Mouse (Mus musculus): ENCODE results near the gene Etl4. TPM values are rescaled to one million over a fixed set of nuclear protein-coding genes. Genes with fewer than 3 reads are reported as not detected.

Etl4 gene
- polyA plus RNA-seq, 1 experiment from 2014 or later: 1.5 TPM

DNA sequence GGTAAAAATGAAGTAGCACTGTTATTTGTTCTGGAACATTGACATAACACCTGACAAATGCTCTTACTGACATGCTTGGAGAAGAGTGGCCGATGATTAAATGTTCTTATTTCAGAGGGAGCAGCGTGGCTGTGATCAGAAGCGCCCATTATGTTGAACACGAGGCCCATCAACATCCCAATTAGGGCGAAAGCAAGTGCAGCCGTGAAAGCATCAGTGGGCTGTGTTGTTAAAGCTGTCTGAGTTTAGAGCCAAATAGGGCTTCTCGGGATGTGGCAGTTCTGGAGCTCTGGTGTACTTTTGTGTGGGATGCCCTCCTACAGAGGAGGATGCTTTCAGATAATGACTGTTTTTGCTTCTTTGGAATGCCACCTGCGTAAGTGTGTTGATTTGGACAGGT lies 699.6 kb downstream of the Etl4 start:
- TF ChIP-seq EP300 (IDR thresholded peaks at IDR 0.05; ENCODE audit: low read depth) (no peak), CTCF (IDR thresholded peaks at IDR 0.05; ENCODE audit: low read depth) (no peak)
- Histone ChIP-seq H3K27ac (ENCODE audit: low read depth) (no peak overlapping the region), H3K36me3 (replicated peaks; ENCODE audit: insufficient read depth, low read length) (no peaks in the 10 kb centered on the region), H3K9ac (replicated peaks) (no peak overlapping the region), H3K27me3 (ENCODE audit: insufficient read depth, low read length) (no peaks in the 10 kb centered on the region), H3K9me3 (ENCODE audit: low read length) (no peaks in the 10 kb centered on the region), H3K4me3 (ENCODE audit: low read depth, low read length) (no peak overlapping the region), H3K4me2 (ENCODE audit: low read depth, low read length) (no peak overlapping the region), H3K4me1 (ENCODE audit: insufficient read depth) (no peaks in the 10 kb centered on the region)
- no peak for DNase-seq
- no peak for ATAC-seq
- 82% methylated on average over 8 of the region's 8 CpGs for WGBS (ENCODE audit: insufficient replicate concordance)

DNA sequence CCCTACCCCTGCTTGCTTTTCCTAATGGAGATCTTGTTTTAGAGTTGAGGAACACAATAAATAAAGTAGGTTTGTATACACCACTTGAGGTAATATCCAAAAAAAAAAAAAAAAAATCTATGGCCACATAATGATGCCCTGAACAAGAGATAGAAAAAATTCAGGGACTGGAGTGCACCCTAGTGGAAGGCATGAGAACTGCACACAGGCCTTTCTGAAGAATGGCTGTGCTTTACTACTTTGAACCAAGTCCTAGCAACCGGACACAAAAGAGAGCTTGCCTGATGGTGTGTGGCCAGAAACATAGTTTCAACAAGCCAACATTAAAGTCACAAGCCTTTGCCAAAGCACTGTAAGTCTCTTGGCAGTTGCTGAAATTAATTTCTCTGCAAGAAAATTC lies 706.4 kb downstream of the Etl4 start:
- Histone ChIP-seq H3K9ac (replicated peaks) (no peak overlapping the region), H3K9me3 (ENCODE audit: low read length) (no peaks in the 10 kb centered on the region), H3K4me1 (ENCODE audit: insufficient read depth) (no peaks in the 10 kb centered on the region), H3K4me3 (ENCODE audit: low read depth, low read length) (no peak overlapping the region), H3K36me3 (replicated peaks; ENCODE audit: insufficient read depth, low read length) (no peaks in the 10 kb centered on the region), H3K27ac (ENCODE audit: low read depth) (no peak overlapping the region), H3K4me2 (ENCODE audit: low read depth, low read length) (no peak overlapping the region), H3K27me3 (ENCODE audit: insufficient read depth, low read length) (no peaks in the 10 kb centered on the region)
- no peak for ATAC-seq
- peak; percentile 37 for DNase-seq
- TF ChIP-seq EP300 (IDR thresholded peaks at IDR 0.05; ENCODE audit: low read depth) (no peak), CTCF (IDR thresholded peaks at IDR 0.05; ENCODE audit: low read depth) (peak; percentile 76)
- 74% methylated on average over 1 of the region's 1 CpGs for WGBS (ENCODE audit: insufficient replicate concordance)

DNA sequence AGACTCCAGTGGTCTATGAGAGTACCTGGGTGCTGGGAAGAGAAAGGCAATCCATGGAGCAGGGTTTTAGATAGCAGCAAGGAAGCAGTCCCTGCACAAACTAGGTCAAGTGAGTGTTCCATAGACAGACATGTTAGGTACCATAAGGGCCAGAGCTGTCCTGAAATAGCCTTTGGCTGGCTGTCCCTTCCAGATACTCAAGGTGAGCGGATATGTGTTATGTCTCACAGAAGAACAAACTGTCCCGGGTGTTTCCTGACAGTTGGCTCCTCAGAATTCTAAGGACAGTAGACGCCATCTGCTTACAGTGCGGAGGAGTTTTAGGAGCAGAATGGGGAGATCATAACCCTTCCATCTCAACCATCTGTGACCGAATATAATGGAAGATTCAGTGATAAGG lies 708.8 kb downstream of the Etl4 start:
- H3K36me3 ChIP-seq (replicated peaks; ENCODE audit: insufficient read depth, low read length): no peaks in the 10 kb centered on the region
- no peak overlapping the region for H3K4me3 ChIP-seq (ENCODE audit: low read depth, low read length)
- no peak overlapping the region for H3K4me2 ChIP-seq (ENCODE audit: low read depth, low read length)
- ATAC-seq (no peak), DNase-seq (no peak)
- no peak for TF ChIP-seq EP300 (IDR thresholded peaks at IDR 0.05; ENCODE audit: low read depth)
- TF ChIP-seq CTCF (IDR thresholded peaks at IDR 0.05; ENCODE audit: low read depth): no peak
- no peaks in the 10 kb centered on the region for H3K9me3 ChIP-seq (ENCODE audit: low read length)
- no peak overlapping the region for H3K27ac ChIP-seq (ENCODE audit: low read depth)
- WGBS (ENCODE audit: insufficient replicate concordance): 68% methylated on average over 5 of the region's 5 CpGs
- no peaks in the 10 kb centered on the region for H3K4me1 ChIP-seq (ENCODE audit: insufficient read depth)
- H3K9ac ChIP-seq (replicated peaks): no peak overlapping the region
- H3K27me3 ChIP-seq (ENCODE audit: insufficient read depth, low read length): no peaks in the 10 kb centered on the region

DNA sequence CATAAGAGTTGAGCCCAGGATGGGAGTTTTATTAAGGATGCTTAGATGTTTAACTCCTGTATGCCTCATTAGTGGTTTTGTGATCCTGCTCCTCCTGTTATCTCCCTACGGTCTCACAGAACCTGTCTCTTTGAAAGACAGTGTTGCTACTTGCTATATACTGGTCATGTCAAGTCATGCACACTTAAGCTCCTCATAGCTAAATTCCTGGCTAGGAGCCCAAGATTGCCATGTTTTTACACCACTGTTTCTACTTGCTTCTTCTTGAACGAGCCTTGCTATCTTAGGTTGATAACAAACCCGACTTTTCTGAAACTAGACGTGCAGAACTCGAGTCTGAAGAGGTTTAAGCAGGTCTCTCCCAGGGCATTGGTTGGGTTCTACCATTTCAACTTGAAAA lies 710.3 kb downstream of the Etl4 start:
- no peaks in the 10 kb centered on the region for H3K4me1 ChIP-seq (ENCODE audit: insufficient read depth)
- 64% methylated on average over 5 of the region's 5 CpGs for WGBS (ENCODE audit: insufficient replicate concordance)
- H3K4me2 ChIP-seq (ENCODE audit: low read depth, low read length): no peak overlapping the region
- ATAC-seq (no peak), DNase-seq (no peak)
- TF ChIP-seq EP300 (IDR thresholded peaks at IDR 0.05; ENCODE audit: low read depth) (no peak), CTCF (IDR thresholded peaks at IDR 0.05; ENCODE audit: low read depth) (no peak)
- H3K9ac ChIP-seq (replicated peaks): no peak overlapping the region
- no peaks in the 10 kb centered on the region for H3K9me3 ChIP-seq (ENCODE audit: low read length)
- no peak overlapping the region for H3K4me3 ChIP-seq (ENCODE audit: low read depth, low read length)
- H3K36me3 ChIP-seq (replicated peaks; ENCODE audit: insufficient read depth, low read length): no peaks in the 10 kb centered on the region
- H3K27me3 ChIP-seq (ENCODE audit: insufficient read depth, low read length): no peaks in the 10 kb centered on the region
- no peak overlapping the region for H3K27ac ChIP-seq (ENCODE audit: low read depth)

DNA sequence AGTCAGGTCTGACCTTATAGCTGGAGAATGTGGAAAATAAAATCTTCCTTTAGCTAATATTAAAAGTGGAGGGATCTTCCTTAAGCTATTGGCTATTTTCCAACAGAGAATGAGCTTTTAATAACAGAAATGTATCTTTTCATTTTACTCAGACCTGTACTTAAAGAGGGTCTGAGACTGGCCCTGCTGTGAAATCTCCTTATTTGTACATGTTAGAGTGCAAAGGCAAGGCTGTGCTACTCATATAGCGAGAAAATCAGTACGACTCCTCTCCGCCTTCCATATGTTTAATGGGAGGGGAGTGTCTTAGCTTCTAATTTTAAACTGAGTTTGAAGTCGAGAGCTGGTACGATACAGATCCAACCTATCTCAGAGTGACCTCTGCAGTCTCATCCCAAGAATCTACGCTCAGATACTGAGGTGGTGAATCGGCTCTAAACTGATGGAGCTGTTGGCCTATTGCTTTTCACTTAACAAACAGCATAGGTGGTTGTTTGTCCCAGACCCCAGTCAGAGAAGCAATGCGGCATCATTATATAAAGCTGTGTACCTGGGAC lies 719.7 kb downstream of the Etl4 start:
- DNase-seq: no peak
- Histone ChIP-seq H3K9ac (replicated peaks) (no peak overlapping the region), H3K4me2 (ENCODE audit: low read depth, low read length) (no peak overlapping the region), H3K4me1 (ENCODE audit: insufficient read depth) (no peaks in the 10 kb centered on the region), H3K36me3 (replicated peaks; ENCODE audit: insufficient read depth, low read length) (no peaks in the 10 kb centered on the region), H3K27ac (ENCODE audit: low read depth) (no peak overlapping the region), H3K9me3 (ENCODE audit: low read length) (no peaks in the 10 kb centered on the region), H3K27me3 (ENCODE audit: insufficient read depth, low read length) (no peaks in the 10 kb centered on the region), H3K4me3 (ENCODE audit: low read depth, low read length) (no peak overlapping the region)
- 85% methylated on average over 8 of the region's 8 CpGs for WGBS (ENCODE audit: insufficient replicate concordance)
- TF ChIP-seq EP300 (IDR thresholded peaks at IDR 0.05; ENCODE audit: low read depth): no peak
- no peak for TF ChIP-seq CTCF (IDR thresholded peaks at IDR 0.05; ENCODE audit: low read depth)
- no peak for ATAC-seq

GRCm38 (mm10) chr2:20638604-20639003 lies 729.0 kb downstream of the Etl4 start:
- H3K4me3 ChIP-seq (ENCODE audit: low read depth, low read length): no peak overlapping the region
- DNase-seq (no peak), ATAC-seq (no peak)
- H3K9ac ChIP-seq (replicated peaks): no peak overlapping the region
- H3K27ac ChIP-seq (ENCODE audit: low read depth): no peak overlapping the region
- no peaks in the 10 kb centered on the region for H3K27me3 ChIP-seq (ENCODE audit: insufficient read depth, low read length)
- H3K4me2 ChIP-seq (ENCODE audit: low read depth, low read length): no peak overlapping the region
- WGBS (ENCODE audit: insufficient replicate concordance): 79% methylated on average over 3 of the region's 3 CpGs
- no peaks in the 10 kb centered on the region for H3K36me3 ChIP-seq (replicated peaks; ENCODE audit: insufficient read depth, low read length)
- no peaks in the 10 kb centered on the region for H3K9me3 ChIP-seq (ENCODE audit: low read length)
- no peak for TF ChIP-seq EP300 (IDR thresholded peaks at IDR 0.05; ENCODE audit: low read depth)
- no peak for TF ChIP-seq CTCF (IDR thresholded peaks at IDR 0.05; ENCODE audit: low read depth)
- H3K4me1 ChIP-seq (ENCODE audit: insufficient read depth): no peaks in the 10 kb centered on the region

DNA sequence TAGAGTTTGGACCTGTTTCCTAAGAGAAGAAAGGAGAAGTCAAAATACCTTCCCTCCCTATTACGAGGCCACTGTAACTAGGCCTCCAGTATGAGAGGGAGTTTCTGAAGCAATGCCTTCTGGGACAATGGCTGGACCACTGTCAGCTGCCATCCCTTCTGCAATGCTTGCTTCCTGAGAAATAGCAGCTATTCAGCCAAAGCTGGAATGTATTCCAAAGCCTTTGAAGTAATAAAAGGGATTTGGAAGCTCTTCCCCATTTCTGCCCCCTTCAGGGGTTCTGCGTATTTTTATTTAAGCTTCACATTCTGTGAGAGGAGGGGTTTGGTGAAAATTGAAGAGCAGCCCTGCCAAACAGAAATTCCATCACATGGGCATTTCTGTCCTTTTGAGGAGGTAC lies 730.1 kb downstream of the Etl4 start:
- ATAC-seq: no peak
- WGBS (ENCODE audit: insufficient replicate concordance): 67% methylated on average over 2 of the region's 2 CpGs

More for the DNA sequence above, 730.1 kb downstream of the Etl4 start:
- H3K4me3 ChIP-seq (ENCODE audit: low read depth, low read length): no peak overlapping the region
- H3K4me1 ChIP-seq (ENCODE audit: insufficient read depth): no peaks in the 10 kb centered on the region
- H3K27ac ChIP-seq (ENCODE audit: low read depth): no peak overlapping the region
- no peaks in the 10 kb centered on the region for H3K27me3 ChIP-seq (ENCODE audit: insufficient read depth, low read length)
- H3K9ac ChIP-seq (replicated peaks): no peak overlapping the region
- H3K9me3 ChIP-seq (ENCODE audit: low read length): no peaks in the 10 kb centered on the region
- TF ChIP-seq CTCF (IDR thresholded peaks at IDR 0.05; ENCODE audit: low read depth) (no peak), EP300 (IDR thresholded peaks at IDR 0.05; ENCODE audit: low read depth) (no peak)
- DNase-seq: no peak
- H3K36me3 ChIP-seq (replicated peaks; ENCODE audit: insufficient read depth, low read length): no peaks in the 10 kb centered on the region
- H3K4me2 ChIP-seq (ENCODE audit: low read depth, low read length): no peak overlapping the region

Measured in liver, postnatal 0 days (tissue).